Comparison of ENCODE assay signal across 8 mouse cellular contexts in the genomic region with DNA sequence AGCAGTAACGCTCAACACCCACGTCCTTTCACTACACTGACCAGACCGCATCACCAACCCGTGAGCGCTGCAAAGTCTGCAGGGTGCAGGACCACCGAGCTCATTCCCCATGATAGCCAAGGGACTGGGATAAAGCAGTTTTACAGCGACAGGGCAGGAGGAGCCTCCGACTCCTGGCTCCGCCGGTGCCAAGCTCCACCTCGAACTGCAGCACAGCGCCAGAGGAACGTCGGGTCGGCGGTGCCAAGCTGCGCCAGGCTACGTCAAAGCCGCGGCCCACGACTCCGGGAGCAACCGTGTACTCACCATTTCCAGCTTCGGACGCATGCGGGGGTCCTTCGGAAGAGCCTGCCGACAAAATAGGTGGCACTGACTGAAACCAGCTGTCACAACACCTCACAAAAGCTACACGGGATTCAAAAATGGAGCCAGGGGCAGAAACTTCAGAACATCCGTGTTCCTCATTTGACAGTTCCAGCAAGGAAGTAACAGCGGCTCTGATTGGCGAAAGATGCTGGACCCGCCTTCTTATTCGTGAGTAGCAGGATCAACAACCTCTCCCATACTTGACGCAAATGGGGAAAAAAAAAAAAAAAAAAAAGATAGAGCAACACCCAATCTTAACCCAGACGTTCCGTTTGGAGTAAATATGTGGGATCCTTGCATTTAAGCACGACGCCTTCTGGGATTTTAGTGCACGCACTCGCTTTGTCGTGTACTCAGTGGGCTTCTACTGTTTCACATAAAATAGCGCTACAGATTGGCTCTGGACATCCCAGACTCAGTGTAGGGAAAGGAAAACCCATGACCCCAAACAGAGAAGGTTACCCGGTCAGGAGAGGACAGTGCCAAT. TPM values are rescaled to one million over a fixed set of nuclear protein-coding genes. Genes with fewer than 3 reads are reported as not detected.
DNase-seq lines count a peak whose midpoint lies in the region; ATAC-seq and TF ChIP-seq lines count a peak whose summit lies in the region.

A gene (minus strand): TSS at position 460 of the 853 bp plus-strand sequence.

- H3K9me3 ChIP-seq in megakaryocyte, embryonic 14.5 days: no peaks in the 10 kb centered on the region

- peak within 1 kb of the TSS; percentile 96 for H3K4me3 ChIP-seq in cortical plate, adult 2 months (ENCODE audit: insufficient read depth, low read length)
- peak within 1 kb of the TSS; percentile 99 for H3K4me3 ChIP-seq in megakaryocyte, embryonic 14.5 days (replicated peaks)

- TF ChIP-seq POLR2A in cortical plate, adult 2 months (IDR thresholded peaks at IDR 0.05; ENCODE audit: extremely low read depth, insufficient read depth, low read length): peak; percentile 45; the same call in 1 of the 2 replicates

- no peaks in the 10 kb centered on the region; the same call in 1 of the 2 replicates for H3K4me1 ChIP-seq in cortical plate, adult 2 months (ENCODE audit: control insufficient read depth, insufficient read depth, low read length)
- peaks cover 23% of the 10 kb centered on the region for H3K4me1 ChIP-seq in megakaryocyte, embryonic 14.5 days

- no peaks in the 10 kb centered on the region for H3K27me3 ChIP-seq in megakaryocyte, embryonic 14.5 days (replicated peaks)

- ATAC-seq in activated CD4-positive, CD25-positive, alpha-beta regulatory T cell, adult 4 months: peak; percentile 100

- H3K27ac ChIP-seq in cortical plate, adult 2 months (ENCODE audit: insufficient read depth, low read length): peak within 1 kb of the TSS; percentile 77

- no peak for TF ChIP-seq CTCF in cortical plate, adult 2 months (IDR thresholded peaks at IDR 0.05; ENCODE audit: extremely low read depth, insufficient read depth, low read length)

- peaks cover 18% of the 10 kb centered on the region for H3K36me3 ChIP-seq in megakaryocyte, embryonic 14.5 days (replicated peaks; ENCODE audit: low read length)

- DNase-seq in gastrocnemius, adult 8-10 months (ENCODE audit: low spot score in 2 of 2): peak; percentile 85 to 86
- peak; percentile 93 for DNase-seq in hindlimb bud, embryonic 11.5 days (ENCODE audit: extremely low spot score, low read depth, low spot score)
- peak; percentile 75 to 92 for DNase-seq in left cerebral cortex, adult 8-10 months (ENCODE audit: low spot score in 2 of 2)
- peak; percentile 96 to 98 for DNase-seq in right cerebral cortex, postnatal 10 days (ENCODE audit: low spot score in 2 of 2)
- peak; percentile 64 for DNase-seq in urinary bladder, postnatal 25 days (ENCODE audit: low spot score)

RNA-seq across cellular contexts. Expression of the gene that starts here (rescaled TPM):
- polyA plus RNA-seq in activated CD4-positive, CD25-positive, alpha-beta regulatory T cell, adult 4 months (2017; shearing (Covaris generic)): 10 to 100 TPM in 1 of 2 experiments, 1 to 10 TPM in 1; 9.0 to 13.8 TPM
- polyA plus RNA-seq in cortical plate, adult 2 months (2012; rRNA removed): 9.4 and 9.7 TPM in 2 replicates
- 1 to 10 TPM; 3.1 to 3.6 (median 3.4) TPM for total RNA-seq in gastrocnemius, adult 8-10 months (2022)
- total RNA-seq in left cerebral cortex, adult 8-10 months (2022): 10 to 100 TPM; 14.4 to 19.5 (median 15.5) TPM
- 0.06 TPM in 1 of 2 replicates, not detected in the other for polyA plus RNA-seq in megakaryocyte, embryonic 14.5 days (2012; ENCODE audit: insufficient read depth, low replicate concordance)

Comparison
In these comparisons a context has a peak if more than half of its experiments do, and no peak if none do; other contexts are left out.
1. Peak in every context shown above with its lines: DNase-seq, ATAC-seq, H3K4me3 ChIP-seq and H3K27ac ChIP-seq.